Comparison of ENCODE assay signal across 11 mouse cellular contexts in genomic region chr7:81653988-81654387, GRCm38 (mm10). TPM values are rescaled to one million over a fixed set of nuclear protein-coding genes. Genes with fewer than 3 reads are reported as not detected.
DNase-seq lines count a peak whose midpoint lies in the region; ATAC-seq lines count a peak whose summit lies in the region.
"Had no signal": no experiment of that assay in that cellular context is flagged by ENCODE, and none has a peak within 500 bp of the region (broad histone marks: within the 10 kb centered on the region; RNA-seq: fewer than 3 reads in every experiment).

No protein-coding gene starts in this region.

- no peak for DNase-seq in heart, postnatal 4 days
- DNase-seq in ZHBTc4 (ENCODE audit: low read depth, low spot score): peak; percentile 17
- DNase-seq in forebrain, embryonic 11.5 days (ENCODE audit: low spot score): no peak
- DNase-seq in limb, embryonic 10.5 days (ENCODE audit: low spot score): peak; percentile 49
- no peak for DNase-seq in adrenal gland, adult (ENCODE audit: inconsistent age in 2 of 2, low spot score in 1 of 2)
- DNase-seq in adrenal gland, postnatal 14 days: no peak
- no peak for DNase-seq in urinary bladder, postnatal 14 days (ENCODE audit: low spot score)
- DNase-seq: adrenal gland, postnatal 36 days; gastrocnemius, postnatal 25 days had no signal

- H3K27me3 ChIP-seq in heart, embryonic 11.5 days (ENCODE audit: control insufficient read depth, insufficient read depth, low read length): no peaks in the 10 kb centered on the region
- H3K27me3 ChIP-seq in forebrain, embryonic 11.5 days (ENCODE audit: control insufficient read depth, insufficient read depth, low read length): no peaks in the 10 kb centered on the region
- no peaks in the 10 kb centered on the region for H3K27me3 ChIP-seq in limb, embryonic 10.5 days (ENCODE audit: low read depth, poor library complexity, severe bottlenecking)

- H3K4me1 ChIP-seq in heart, embryonic 11.5 days (ENCODE audit: control insufficient read depth, insufficient read depth, low read length): peaks cover 46% of the 10 kb centered on the region
- peaks cover 9% of the 10 kb centered on the region; the same call in 1 of the 2 replicates for H3K4me1 ChIP-seq in forebrain, embryonic 11.5 days (replicated peaks; ENCODE audit: control insufficient read depth, insufficient read depth, low read length)
- H3K4me1 ChIP-seq in limb, embryonic 10.5 days: peaks cover 63% of the 10 kb centered on the region

- no peak overlapping the region for H3K4me3 ChIP-seq in heart, embryonic 11.5 days (ENCODE audit: low read depth, low read length)
- H3K4me3 ChIP-seq in forebrain, embryonic 11.5 days (ENCODE audit: low read depth, low read length): no peak overlapping the region
- H3K4me3 ChIP-seq in limb, embryonic 10.5 days: 0 out of 2 replicates have a peak overlapping the region, but pooled peaks have one; percentile 3

- WGBS in heart, embryonic 11.5 days (ENCODE audit: insufficient replicate concordance): 52% methylated on average over 8 of the region's 8 CpGs
- 56% methylated on average over 8 of the region's 8 CpGs for WGBS in forebrain, embryonic 11.5 days
- WGBS in limb, embryonic 10.5 days: 31% methylated on average over 8 of the region's 8 CpGs

- H3K27ac ChIP-seq in heart, embryonic 11.5 days (ENCODE audit: low read depth, low read length): no peak overlapping the region
- peak overlapping the region; percentile 65 for H3K27ac ChIP-seq in forebrain, embryonic 11.5 days (ENCODE audit: low read depth, low read length)
- peak overlapping the region; percentile 83 for H3K27ac ChIP-seq in limb, embryonic 10.5 days

- no peaks in the 10 kb centered on the region for H3K36me3 ChIP-seq in heart, embryonic 11.5 days (ENCODE audit: control insufficient read depth, insufficient read depth, low read length)
- H3K36me3 ChIP-seq in forebrain, embryonic 11.5 days (ENCODE audit: control insufficient read depth, insufficient read depth, low read length): no peaks in the 10 kb centered on the region
- no peaks in the 10 kb centered on the region for H3K36me3 ChIP-seq in limb, embryonic 10.5 days

- ATAC-seq in heart, embryonic 11.5 days (replicated peaks; ENCODE audit: insufficient number of reproducible peaks, low FRiP score, low TSS enrichment): no peak
- no peak for ATAC-seq in forebrain, embryonic 11.5 days (replicated peaks; ENCODE audit: low FRiP score)

- H3K4me2 ChIP-seq in heart, embryonic 11.5 days: peak overlapping the region; percentile 4; the same call in 1 of the 2 replicates
- no peak overlapping the region for H3K4me2 ChIP-seq in forebrain, embryonic 11.5 days (ENCODE audit: low read depth, low read length, severe bottlenecking)
- H3K4me2 ChIP-seq: liver, embryonic 11.5 days had no signal

- no peak overlapping the region; the same call in 1 of the 2 replicates for H3K9ac ChIP-seq in heart, embryonic 11.5 days (ENCODE audit: low read depth, low read length)
- no peak overlapping the region for H3K9ac ChIP-seq in forebrain, embryonic 11.5 days (ENCODE audit: low read length)

- H3K9me3 ChIP-seq in heart, embryonic 11.5 days (replicated peaks; ENCODE audit: control insufficient read depth, low read length): no peaks in the 10 kb centered on the region
- no peaks in the 10 kb centered on the region for H3K9me3 ChIP-seq in forebrain, embryonic 11.5 days (ENCODE audit: control insufficient read depth, low read length)
- no peaks in the 10 kb centered on the region for H3K9me3 ChIP-seq in limb, embryonic 10.5 days (replicated peaks)

RNA-seq across cellular contexts. Expression of gene Homer2, which starts 53.3 kb away (rescaled TPM):
- 121 and 129 TPM in 2 replicates for polyA plus RNA-seq in heart, embryonic 11.5 days (2014; fragmentation: Nextera tagmentation; extraction: Ambion mirVana)
- total RNA-seq in heart, postnatal 4 days (2021): 10 to 100 TPM; 60.7 to 63.1 TPM
- polyA plus RNA-seq in forebrain, embryonic 11.5 days (2014; fragmentation: Nextera tagmentation; extraction: Ambion mirVana): 29.7 and 30.1 TPM in 2 replicates
- polyA plus RNA-seq in limb, embryonic 10.5 days (2016; fragmentation: Nextera tagmentation; extraction: Ambion mirVana): 14.3 and 23.3 TPM in 2 replicates
- 2.5 and 3.8 TPM in 2 replicates for total RNA-seq in adrenal gland, postnatal 14 days (2021)

Comparison
In these comparisons a context has a peak if more than half of its experiments do, and no peak if none do; other contexts are left out.
1. DNase-seq: peak in ZHBTc4 (single experiment) and limb, embryonic 10.5 days (single experiment); none in heart, postnatal 4 days (single experiment), forebrain, embryonic 11.5 days (single experiment), adrenal gland, adult (0 of 2), adrenal gland, postnatal 14 days (single experiment) and urinary bladder, postnatal 14 days (single experiment).